Mouse (Mus musculus): Measurements from ENCODE around the gene 2610507B11Rik. TPM values are rescaled to one million over a fixed set of nuclear protein-coding genes. Genes with fewer than 3 reads are reported as not detected.

Gene 2610507B11Rik
- polyA plus RNA-seq, 1 experiment from 2014 or later, result 67.1 TPM

DNA sequence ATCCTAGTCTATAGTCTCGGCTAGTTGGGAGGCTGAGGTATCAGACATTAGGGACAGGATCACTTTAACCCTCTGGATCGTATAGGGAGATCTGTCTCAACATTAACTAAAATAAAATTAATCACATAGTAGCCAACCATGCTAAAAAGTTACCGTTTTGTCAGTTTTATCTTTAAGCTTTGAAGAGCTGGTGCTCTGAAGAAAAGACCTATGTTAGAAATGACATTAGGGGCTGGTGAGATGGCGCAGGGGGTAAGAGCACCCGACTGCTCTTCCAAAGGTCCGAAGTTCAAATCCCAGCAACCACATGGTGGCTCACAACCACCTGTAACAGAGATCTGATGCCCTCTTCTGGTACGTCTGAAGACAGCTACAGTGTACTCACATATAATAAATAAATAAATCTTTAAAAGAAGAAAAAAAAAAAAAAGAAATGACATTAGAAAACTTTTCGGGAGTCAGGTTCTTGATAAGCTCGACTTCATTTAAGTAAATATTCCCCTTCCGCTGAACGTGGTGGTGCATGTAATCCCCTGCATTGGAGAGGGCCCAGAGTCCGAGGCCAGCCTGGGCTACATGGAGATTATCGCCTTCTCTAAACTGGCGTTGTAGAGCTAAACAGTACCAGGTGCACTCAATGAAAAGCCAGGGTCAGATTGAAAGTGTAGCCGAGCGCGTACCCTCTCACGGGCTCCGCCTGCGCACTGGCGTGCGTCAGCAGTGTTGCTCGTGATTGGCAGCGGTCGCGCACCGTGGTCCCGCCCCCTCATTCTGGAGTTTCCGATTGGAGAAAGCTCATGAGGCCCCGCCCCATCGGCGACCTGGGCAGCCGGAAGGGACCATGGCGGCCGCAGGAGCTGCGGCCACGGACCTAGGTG, 66.3 kb downstream of the 2610507B11Rik start, which contains the start of gene Pigs:
Gene Pigs (plus strand): TSS at position 782 of the 878 bp plus-strand sequence.
- WGBS, result 12% methylated on average over 34 of the region's 37 CpGs

GRCm38 (mm10) chr11:78328512-78329056, 67.0 kb downstream of the 2610507B11Rik start:
- peaks cover 15% of the 10 kb centered on the region for H3K4me1 ChIP-seq (ENCODE audit: control insufficient read depth, insufficient read depth, low read length)
- WGBS, result under 1% methylated on average over 41 of the region's 41 CpGs
- peak overlapping the region; percentile 94 for H3K4me3 ChIP-seq (ENCODE audit: low read length)
- peaks cover 6% of the 10 kb centered on the region for H3K36me3 ChIP-seq (ENCODE audit: control insufficient read depth, insufficient read depth)
- peak; percentile 35 for ATAC-seq (replicated peaks; ENCODE audit: extremely low read depth, insufficient read depth, low FRiP score)
- H3K4me2 ChIP-seq (ENCODE audit: low read depth, low read length), result peak overlapping the region; percentile 83
- peak overlapping the region; percentile 92 for H3K9ac ChIP-seq (ENCODE audit: low read length)
- H3K9me3 ChIP-seq (replicated peaks; ENCODE audit: control insufficient read depth, low read length), result no peaks in the 10 kb centered on the region
- no peak overlapping the region for H3K27ac ChIP-seq (ENCODE audit: low read length)
- no peaks in the 10 kb centered on the region for H3K27me3 ChIP-seq (ENCODE audit: control insufficient read depth, insufficient read depth, low read length)

More for the DNA sequence above, 66.3 kb downstream of the 2610507B11Rik start, which contains the start of gene Pigs:
- Histone ChIP-seq H3K4me3 (ENCODE audit: low read length) (peak within 1 kb of the TSS; percentile 94), H3K27ac (ENCODE audit: low read length) (peak within 1 kb of the TSS; percentile 85), H3K9ac (ENCODE audit: low read length) (peak within 1 kb of the TSS; percentile 92), H3K4me2 (ENCODE audit: low read depth, low read length) (peak within 1 kb of the TSS; percentile 83), H3K4me1 (ENCODE audit: control insufficient read depth, insufficient read depth, low read length) (peaks cover 22% of the 10 kb centered on the region), H3K27me3 (ENCODE audit: control insufficient read depth, insufficient read depth, low read length) (no peaks in the 10 kb centered on the region), H3K36me3 (ENCODE audit: control insufficient read depth, insufficient read depth) (no peaks in the 10 kb centered on the region), H3K9me3 (replicated peaks; ENCODE audit: control insufficient read depth, low read length) (no peaks in the 10 kb centered on the region)
- ATAC-seq (replicated peaks; ENCODE audit: extremely low read depth, insufficient read depth, low FRiP score), result peak; percentile 97

- H3K27ac ChIP-seq (ENCODE audit: low read length), result no peak overlapping the region
- H3K9me3 ChIP-seq (replicated peaks; ENCODE audit: control insufficient read depth, low read length), result no peaks in the 10 kb centered on the region
- peaks cover 6% of the 10 kb centered on the region for H3K4me1 ChIP-seq (ENCODE audit: control insufficient read depth, insufficient read depth, low read length)
- H3K36me3 ChIP-seq (ENCODE audit: control insufficient read depth, insufficient read depth), result peaks cover 22% of the 10 kb centered on the region
- WGBS, result 92% methylated on average over 12 of the region's 12 CpGs
- H3K9ac ChIP-seq (ENCODE audit: low read length), result no peak overlapping the region
- no peak for ATAC-seq (replicated peaks; ENCODE audit: extremely low read depth, insufficient read depth, low FRiP score)
- H3K4me2 ChIP-seq (ENCODE audit: low read depth, low read length), result no peak overlapping the region
- H3K27me3 ChIP-seq (ENCODE audit: control insufficient read depth, insufficient read depth, low read length), result no peaks in the 10 kb centered on the region
- no peak overlapping the region for H3K4me3 ChIP-seq (ENCODE audit: low read length)
These were observed 71.1 kb downstream of the 2610507B11Rik start for GRCm38 (mm10) chr11:78332676-78333075.

GRCm38 (mm10) chr11:78333992-78334391, 72.4 kb downstream of the 2610507B11Rik start:
- Histone ChIP-seq H3K4me3 (ENCODE audit: low read length) (no peak overlapping the region), H3K27ac (ENCODE audit: low read length) (no peak overlapping the region), H3K9me3 (replicated peaks; ENCODE audit: control insufficient read depth, low read length) (no peaks in the 10 kb centered on the region), H3K27me3 (ENCODE audit: control insufficient read depth, insufficient read depth, low read length) (no peaks in the 10 kb centered on the region), H3K9ac (ENCODE audit: low read length) (no peak overlapping the region), H3K36me3 (ENCODE audit: control insufficient read depth, insufficient read depth) (peaks cover 22% of the 10 kb centered on the region), H3K4me2 (ENCODE audit: low read depth, low read length) (no peak overlapping the region), H3K4me1 (ENCODE audit: control insufficient read depth, insufficient read depth, low read length) (peaks cover 3% of the 10 kb centered on the region)
- 92% methylated on average over 5 of the region's 5 CpGs for WGBS
- no peak for ATAC-seq (replicated peaks; ENCODE audit: extremely low read depth, insufficient read depth, low FRiP score)

GRCm38 (mm10) chr11:78337040-78337439, 75.5 kb downstream of the 2610507B11Rik start:
- Histone ChIP-seq H3K27ac (ENCODE audit: low read length) (no peak overlapping the region), H3K4me1 (ENCODE audit: control insufficient read depth, insufficient read depth, low read length) (no peaks in the 10 kb centered on the region), H3K36me3 (ENCODE audit: control insufficient read depth, insufficient read depth) (peaks cover 26% of the 10 kb centered on the region), H3K4me3 (ENCODE audit: low read length) (no peak overlapping the region), H3K27me3 (ENCODE audit: control insufficient read depth, insufficient read depth, low read length) (no peaks in the 10 kb centered on the region), H3K9me3 (replicated peaks; ENCODE audit: control insufficient read depth, low read length) (no peaks in the 10 kb centered on the region), H3K9ac (ENCODE audit: low read length) (no peak overlapping the region), H3K4me2 (ENCODE audit: low read depth, low read length) (no peak overlapping the region)
- WGBS, result 92% methylated on average over 8 of the region's 8 CpGs
- no peak for ATAC-seq (replicated peaks; ENCODE audit: extremely low read depth, insufficient read depth, low FRiP score)

Other genes starting within 250 kb of the 2610507B11Rik start
- gene Dhrs13, start 229.5 kb upstream of the 2610507B11Rik start, polyA plus RNA-seq (2015; fragmentation: Nextera tagmentation; extraction: Ambion mirVana), result 12.3 and 12.6 TPM in 2 replicates
- gene Flot2, start 223.8 kb upstream of the 2610507B11Rik start, polyA plus RNA-seq (2015; fragmentation: Nextera tagmentation; extraction: Ambion mirVana), result 109 and 112 TPM in 2 replicates
- gene Eral1, start 181.4 kb upstream of the 2610507B11Rik start, polyA plus RNA-seq (2015; fragmentation: Nextera tagmentation; extraction: Ambion mirVana), result 27.6 TPM in 2 replicates
- gene Fam222b, start 167.1 kb upstream of the 2610507B11Rik start, polyA plus RNA-seq (2015; fragmentation: Nextera tagmentation; extraction: Ambion mirVana), result 14.9 and 15.2 TPM in 2 replicates
- 37.3 and 39.1 TPM in 2 replicates for gene Traf4, start 96.2 kb upstream of the 2610507B11Rik start, polyA plus RNA-seq (2015; fragmentation: Nextera tagmentation; extraction: Ambion mirVana)
- 17.7 TPM in 2 replicates for gene Nek8, start 85.1 kb upstream of the 2610507B11Rik start, polyA plus RNA-seq (2015; fragmentation: Nextera tagmentation; extraction: Ambion mirVana)
- 14.2 and 16.1 TPM in 2 replicates for gene Tlcd1, start 85.0 kb upstream of the 2610507B11Rik start, polyA plus RNA-seq (2015; fragmentation: Nextera tagmentation; extraction: Ambion mirVana)
- 708 and 711 TPM in 2 replicates for gene Rpl23a, start 78.2 kb upstream of the 2610507B11Rik start, polyA plus RNA-seq (2015; fragmentation: Nextera tagmentation; extraction: Ambion mirVana)
- 51.5 and 60.8 TPM in 2 replicates for gene Rab34, start 73.3 kb upstream of the 2610507B11Rik start, polyA plus RNA-seq (2015; fragmentation: Nextera tagmentation; extraction: Ambion mirVana)
- 2.4 and 2.6 TPM in 2 replicates for gene Proca1, start 68.4 kb upstream of the 2610507B11Rik start, polyA plus RNA-seq (2015; fragmentation: Nextera tagmentation; extraction: Ambion mirVana)
- gene Sdf2, start 16.0 kb upstream of the 2610507B11Rik start, polyA plus RNA-seq (2015; fragmentation: Nextera tagmentation; extraction: Ambion mirVana), result 58.0 and 64.5 TPM in 2 replicates
- gene Supt6, start 15.8 kb upstream of the 2610507B11Rik start, polyA plus RNA-seq (2015; fragmentation: Nextera tagmentation; extraction: Ambion mirVana), result 16.3 and 16.9 TPM in 2 replicates
- 0.32 and 0.51 TPM in 2 replicates for gene BC030499, start 29.1 kb downstream of the 2610507B11Rik start, polyA plus RNA-seq (2015; fragmentation: Nextera tagmentation; extraction: Ambion mirVana)
- gene Spag5, start 39.8 kb downstream of the 2610507B11Rik start, polyA plus RNA-seq (2015; fragmentation: Nextera tagmentation; extraction: Ambion mirVana), result 27.7 and 28.5 TPM in 2 replicates
- 29.0 and 30.7 TPM in 2 replicates for gene Aldoc, start 61.2 kb downstream of the 2610507B11Rik start, polyA plus RNA-seq (2015; fragmentation: Nextera tagmentation; extraction: Ambion mirVana)
- 52.3 and 56.3 TPM in 2 replicates for gene Pigs, start 66.7 kb downstream of the 2610507B11Rik start, polyA plus RNA-seq (2015; fragmentation: Nextera tagmentation; extraction: Ambion mirVana)
- 34.0 and 37.1 TPM in 2 replicates for gene Unc119, start 81.7 kb downstream of the 2610507B11Rik start, polyA plus RNA-seq (2015; fragmentation: Nextera tagmentation; extraction: Ambion mirVana)
- gene Foxn1, start 124.8 kb downstream of the 2610507B11Rik start, polyA plus RNA-seq (2015; fragmentation: Nextera tagmentation; extraction: Ambion mirVana), result 4.1 and 7.9 TPM in 2 replicates
- gene Slc13a2, start 160.5 kb downstream of the 2610507B11Rik start, polyA plus RNA-seq (2015; fragmentation: Nextera tagmentation; extraction: Ambion mirVana), result 0.10 and 0.70 TPM in 2 replicates
- 6.1 and 7.2 TPM in 2 replicates for gene Slc46a1, start 203.9 kb downstream of the 2610507B11Rik start, polyA plus RNA-seq (2015; fragmentation: Nextera tagmentation; extraction: Ambion mirVana)
- 0.12 and 0.21 TPM in 2 replicates for gene Sarm1, start 236.0 kb downstream of the 2610507B11Rik start, polyA plus RNA-seq (2015; fragmentation: Nextera tagmentation; extraction: Ambion mirVana)
- 2.1 and 2.3 TPM in 2 replicates for gene Vtn, start 237.3 kb downstream of the 2610507B11Rik start, polyA plus RNA-seq (2015; fragmentation: Nextera tagmentation; extraction: Ambion mirVana)
- not detected in 2 replicates for gene Sebox, start 241.7 kb downstream of the 2610507B11Rik start, polyA plus RNA-seq (2015; fragmentation: Nextera tagmentation; extraction: Ambion mirVana)